Mouse (Mus musculus): Measurements from ENCODE around the gene Lyst. TPM values are rescaled to one million over a fixed set of nuclear protein-coding genes. Genes with fewer than 3 reads are reported as not detected.

Lyst gene
- polyA plus RNA-seq, 1 experiment from 2014 or later, result 2.6 TPM

DNA sequence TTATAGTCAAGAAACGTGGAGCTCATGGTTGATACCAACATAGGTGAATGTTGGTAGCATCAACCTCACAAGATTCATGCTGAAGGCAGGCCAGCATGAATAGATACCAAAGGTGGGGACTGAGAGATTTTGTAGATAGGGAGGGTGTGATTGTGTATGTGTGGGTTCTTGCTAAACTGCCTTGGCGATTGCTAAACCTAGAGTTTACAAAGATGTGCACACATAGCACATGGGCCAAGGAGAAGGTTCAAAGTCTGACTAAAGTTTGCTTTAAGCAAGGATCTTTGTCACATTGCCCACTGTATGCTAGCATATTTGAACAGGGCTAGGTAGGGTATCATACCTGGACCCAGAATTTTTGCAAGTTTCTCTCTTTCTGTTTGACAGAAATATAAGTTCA, 1.2 kb upstream of the Lyst start:
- H3K9me3 ChIP-seq (ENCODE audit: control insufficient read depth, low read length), result no peaks in the 10 kb centered on the region
- WGBS, result 74% methylated on average over 2 of the region's 2 CpGs
- TF ChIP-seq EP300 (optimal IDR thresholded peaks at IDR 0.05) (no peak), CTCF (IDR thresholded peaks at IDR 0.05; ENCODE audit: low read depth) (no peak)
- DNase-seq (ENCODE audit: low spot score) (no peak), ATAC-seq (ENCODE audit: low FRiP score, low TSS enrichment) (no peak)
- H3K36me3 ChIP-seq (ENCODE audit: control insufficient read depth, insufficient read depth, low read length), result no peaks in the 10 kb centered on the region
- no peak overlapping the region for H3K27ac ChIP-seq (replicated peaks)
- no peak overlapping the region for H3K4me3 ChIP-seq (ENCODE audit: low read depth, low read length)
- H3K9ac ChIP-seq (ENCODE audit: low read length), result no peak overlapping the region
- H3K4me2 ChIP-seq (replicated peaks; ENCODE audit: low read depth), result no peak overlapping the region
- H3K4me1 ChIP-seq (replicated peaks; ENCODE audit: control insufficient read depth, insufficient read depth), result no peaks in the 10 kb centered on the region
- H3K27me3 ChIP-seq (ENCODE audit: control insufficient read depth, insufficient read depth, low read length), result no peaks in the 10 kb centered on the region

DNA sequence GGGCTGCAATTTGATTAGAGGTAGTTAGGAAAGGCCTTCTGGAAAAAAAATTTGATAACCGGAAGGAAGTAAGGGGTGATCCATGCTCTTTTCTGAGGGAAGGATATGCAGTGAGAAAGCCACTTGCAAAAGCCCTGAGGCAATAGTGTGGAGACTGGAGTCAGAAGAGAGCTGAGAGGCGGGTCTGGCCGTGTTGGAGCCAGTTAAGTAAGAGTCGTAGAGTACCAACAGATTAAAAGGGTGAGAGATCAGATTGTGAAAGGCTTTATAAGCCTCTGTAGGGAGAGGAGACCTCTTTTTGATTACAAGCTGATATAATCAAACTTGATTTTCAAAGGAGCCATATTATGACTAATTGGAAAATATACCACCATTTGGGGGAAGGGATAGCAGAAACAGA, 1.7 kb downstream of the Lyst start:
- TF ChIP-seq CTCF (IDR thresholded peaks at IDR 0.05; ENCODE audit: low read depth), result no peak
- Histone ChIP-seq H3K36me3 (ENCODE audit: control insufficient read depth, insufficient read depth, low read length) (no peaks in the 10 kb centered on the region), H3K27me3 (ENCODE audit: control insufficient read depth, insufficient read depth, low read length) (no peaks in the 10 kb centered on the region), H3K4me1 (replicated peaks; ENCODE audit: control insufficient read depth, insufficient read depth) (no peaks in the 10 kb centered on the region), H3K27ac (replicated peaks) (no peak overlapping the region), H3K4me3 (ENCODE audit: low read depth, low read length) (no peak overlapping the region), H3K4me2 (replicated peaks; ENCODE audit: low read depth) (no peak overlapping the region), H3K9me3 (ENCODE audit: control insufficient read depth, low read length) (no peaks in the 10 kb centered on the region), H3K9ac (ENCODE audit: low read length) (no peak overlapping the region)
- WGBS, result 40% methylated on average over 4 of the region's 4 CpGs
- DNase-seq (ENCODE audit: low spot score), result no peak
- no peak for ATAC-seq (ENCODE audit: low FRiP score, low TSS enrichment)

DNA sequence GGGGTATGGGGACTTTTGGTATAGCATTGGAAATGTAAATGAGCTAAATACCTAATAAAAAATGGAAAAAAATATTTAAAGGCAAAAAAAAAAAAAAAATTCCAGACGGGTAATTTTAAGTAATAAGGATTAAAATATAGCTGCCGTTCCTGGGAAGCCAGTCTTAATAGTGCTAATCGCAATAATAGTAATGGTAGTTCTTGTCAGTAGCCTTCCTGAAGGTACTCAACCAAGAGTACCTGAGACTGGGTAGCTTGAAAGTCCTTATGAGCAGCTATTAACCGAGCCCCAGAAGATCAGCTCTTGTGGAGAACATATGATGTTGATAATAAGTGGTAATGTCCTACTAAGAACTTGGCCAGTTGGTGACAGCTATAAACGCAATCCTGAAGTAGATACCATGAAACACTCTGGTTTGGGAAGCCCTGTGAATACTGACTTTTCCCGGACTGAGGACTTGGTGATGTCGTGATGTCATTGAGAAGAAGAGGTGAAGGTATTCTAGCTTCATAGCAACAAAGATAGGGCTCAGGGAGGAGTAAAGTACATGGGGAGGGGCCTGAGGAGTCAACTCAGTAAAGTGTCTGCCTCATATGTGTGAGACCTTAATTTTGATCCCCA, 6.3 kb downstream of the Lyst start:
- H3K27me3 ChIP-seq (ENCODE audit: control insufficient read depth, insufficient read depth, low read length), result no peaks in the 10 kb centered on the region
- no peak overlapping the region for H3K4me2 ChIP-seq (replicated peaks; ENCODE audit: low read depth)
- WGBS, result 95% methylated on average over 7 of the region's 7 CpGs
- H3K36me3 ChIP-seq (ENCODE audit: control insufficient read depth, insufficient read depth, low read length), result no peaks in the 10 kb centered on the region
- no peak for TF ChIP-seq EP300 (optimal IDR thresholded peaks at IDR 0.05)
- TF ChIP-seq CTCF (IDR thresholded peaks at IDR 0.05; ENCODE audit: low read depth), result no peak
- no peak overlapping the region for H3K4me3 ChIP-seq (ENCODE audit: low read depth, low read length)
- H3K27ac ChIP-seq (replicated peaks), result no peak overlapping the region
- H3K9me3 ChIP-seq (ENCODE audit: control insufficient read depth, low read length), result no peaks in the 10 kb centered on the region
- H3K4me1 ChIP-seq (replicated peaks; ENCODE audit: control insufficient read depth, insufficient read depth), result no peaks in the 10 kb centered on the region
- no peak for ATAC-seq (ENCODE audit: low FRiP score, low TSS enrichment)
- H3K9ac ChIP-seq (ENCODE audit: low read length), result no peak overlapping the region
- no peak for DNase-seq (ENCODE audit: low spot score)

DNA sequence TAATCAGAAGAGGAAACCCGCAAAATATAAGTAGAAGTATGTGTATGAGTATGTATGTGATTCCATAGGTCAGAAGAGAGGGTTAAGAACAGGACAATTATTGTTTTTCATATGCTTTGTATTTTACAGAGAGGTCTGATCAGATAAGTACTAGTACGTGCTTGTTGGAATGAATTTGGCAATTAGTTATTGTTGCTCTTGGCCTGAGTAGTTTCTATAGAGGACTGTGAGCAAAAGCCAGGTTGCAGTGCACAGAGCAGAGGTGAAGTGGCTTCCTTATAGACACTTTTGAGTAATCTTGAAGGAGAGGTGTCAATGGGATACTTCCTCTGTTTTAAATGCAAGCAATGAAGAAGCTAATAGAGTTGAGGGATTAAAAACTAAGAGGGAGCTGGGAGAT, 7.7 kb downstream of the Lyst start:
- Histone ChIP-seq H3K4me2 (replicated peaks; ENCODE audit: low read depth) (no peak overlapping the region), H3K36me3 (ENCODE audit: control insufficient read depth, insufficient read depth, low read length) (no peaks in the 10 kb centered on the region), H3K9me3 (ENCODE audit: control insufficient read depth, low read length) (no peaks in the 10 kb centered on the region), H3K4me1 (replicated peaks; ENCODE audit: control insufficient read depth, insufficient read depth) (no peaks in the 10 kb centered on the region), H3K27ac (replicated peaks) (no peak overlapping the region), H3K9ac (ENCODE audit: low read length) (no peak overlapping the region), H3K4me3 (ENCODE audit: low read depth, low read length) (no peak overlapping the region), H3K27me3 (ENCODE audit: control insufficient read depth, insufficient read depth, low read length) (no peaks in the 10 kb centered on the region)
- no peak for TF ChIP-seq EP300 (optimal IDR thresholded peaks at IDR 0.05)
- TF ChIP-seq CTCF (IDR thresholded peaks at IDR 0.05; ENCODE audit: low read depth), result no peak
- no peak for ATAC-seq (ENCODE audit: low FRiP score, low TSS enrichment)
- WGBS, result 72% methylated on average over 2 of the region's 2 CpGs
- no peak for DNase-seq (ENCODE audit: low spot score)

DNA sequence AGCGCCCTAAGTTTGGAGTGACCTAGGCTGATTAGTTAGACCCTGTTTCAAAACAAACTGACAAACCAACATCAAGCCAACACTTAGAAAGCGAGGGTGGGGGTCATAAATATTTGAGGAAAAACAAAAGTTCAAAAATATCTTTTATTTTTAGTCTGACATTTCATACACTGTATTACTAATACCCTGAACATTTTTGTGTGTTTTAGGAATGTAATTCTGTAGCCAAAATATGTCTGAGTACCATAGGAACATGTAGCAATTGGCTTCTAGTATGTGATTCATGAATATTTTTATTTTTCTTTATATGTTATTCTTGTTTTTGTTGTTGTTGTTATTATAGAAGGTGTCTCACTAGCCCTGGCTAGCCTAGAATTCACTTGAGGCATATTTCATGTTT, 11.2 kb downstream of the Lyst start:
- WGBS, result 77% methylated on average over 2 of the region's 2 CpGs
- H3K27me3 ChIP-seq (ENCODE audit: control insufficient read depth, insufficient read depth, low read length), result no peaks in the 10 kb centered on the region
- H3K4me3 ChIP-seq (ENCODE audit: low read depth, low read length), result no peak overlapping the region
- no peak for ATAC-seq (ENCODE audit: low FRiP score, low TSS enrichment)
- no peaks in the 10 kb centered on the region for H3K36me3 ChIP-seq (ENCODE audit: control insufficient read depth, insufficient read depth, low read length)
- H3K4me1 ChIP-seq (replicated peaks; ENCODE audit: control insufficient read depth, insufficient read depth), result no peaks in the 10 kb centered on the region
- no peak overlapping the region for H3K27ac ChIP-seq (replicated peaks)
- no peak for DNase-seq (ENCODE audit: low spot score)
- no peaks in the 10 kb centered on the region for H3K9me3 ChIP-seq (ENCODE audit: control insufficient read depth, low read length)
- TF ChIP-seq CTCF (IDR thresholded peaks at IDR 0.05; ENCODE audit: low read depth), result no peak
- TF ChIP-seq EP300 (optimal IDR thresholded peaks at IDR 0.05), result no peak
- no peak overlapping the region for H3K4me2 ChIP-seq (replicated peaks; ENCODE audit: low read depth)
- H3K9ac ChIP-seq (ENCODE audit: low read length), result no peak overlapping the region

DNA sequence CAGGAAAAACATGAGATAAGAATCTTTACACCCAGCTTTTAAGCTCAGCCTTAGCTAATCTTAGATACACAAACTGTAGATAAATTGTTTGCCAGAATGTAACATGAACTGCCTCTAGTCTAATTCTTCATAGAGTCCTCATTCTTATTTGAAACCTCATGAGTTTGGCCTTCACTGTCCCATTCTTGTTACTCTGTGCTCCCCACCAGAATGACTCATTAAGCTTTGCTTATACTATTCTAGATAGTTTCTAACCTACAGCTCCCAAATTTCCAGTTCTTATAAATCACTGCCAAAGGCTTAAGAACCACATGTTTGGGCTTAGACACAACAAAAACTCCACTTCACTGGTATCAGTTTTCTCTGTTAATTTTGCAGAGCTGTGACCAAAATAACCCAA, 16.0 kb downstream of the Lyst start:
- TF ChIP-seq EP300 (optimal IDR thresholded peaks at IDR 0.05) (no peak), CTCF (IDR thresholded peaks at IDR 0.05; ENCODE audit: low read depth) (no peak)
- H3K27ac ChIP-seq (replicated peaks), result no peak overlapping the region
- no peak for DNase-seq (ENCODE audit: low spot score)
- H3K4me1 ChIP-seq (replicated peaks; ENCODE audit: control insufficient read depth, insufficient read depth), result no peaks in the 10 kb centered on the region
- no peaks in the 10 kb centered on the region for H3K36me3 ChIP-seq (ENCODE audit: control insufficient read depth, insufficient read depth, low read length)
- ATAC-seq (ENCODE audit: low FRiP score, low TSS enrichment), result no peak
- no peaks in the 10 kb centered on the region for H3K9me3 ChIP-seq (ENCODE audit: control insufficient read depth, low read length)
- no peak overlapping the region for H3K9ac ChIP-seq (ENCODE audit: low read length)
- H3K27me3 ChIP-seq (ENCODE audit: control insufficient read depth, insufficient read depth, low read length), result no peaks in the 10 kb centered on the region
- H3K4me2 ChIP-seq (replicated peaks; ENCODE audit: low read depth), result no peak overlapping the region
- H3K4me3 ChIP-seq (ENCODE audit: low read depth, low read length), result no peak overlapping the region

Data from stomach, postnatal 0 days (tissue).